Mouse (Mus musculus): ENCODE measurements around the gene Krt33a.

DNA sequence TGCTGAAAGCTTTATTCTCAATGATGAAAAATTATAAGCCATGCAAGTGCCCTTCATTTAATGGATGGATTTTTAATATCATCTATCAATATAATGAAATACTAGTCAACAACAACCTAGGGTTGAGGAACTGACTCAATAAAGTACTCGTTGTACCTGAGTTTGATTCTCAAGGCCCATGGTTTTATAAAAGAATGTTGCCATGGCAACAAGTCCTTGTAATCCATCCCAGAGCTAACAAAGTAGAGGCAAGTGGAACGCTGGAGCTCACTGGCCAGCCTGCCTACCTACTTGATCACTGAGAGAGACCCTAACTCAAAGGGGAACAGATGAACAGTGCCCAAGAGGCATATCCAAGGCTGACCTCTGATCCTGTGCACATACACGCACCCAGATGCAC is 25.4 kb downstream of the Krt33a start:
- TF ChIP-seq CTCF (IDR thresholded peaks at IDR 0.05; ENCODE audit: low read depth, low read length) (no peak), TAL1 (conservative IDR thresholded peaks at IDR 0.05; ENCODE audit: low read depth, low read length) (no peak)
